Mouse (Mus musculus) G1E-ER4 (cell line): Measurements from ENCODE around the gene Srms. TPM values are rescaled to one million over a fixed set of nuclear protein-coding genes. Genes with fewer than 3 reads are reported as not detected.

Experiments used
- GATA1 ChIP-seq: IDR thresholded peaks from one replicate; pipeline ENCODE4 v1.8.0; 2012; ENCODE audit warnings: low read length, inconsistent platforms
- polyA plus RNA-seq: library from polyadenylated mRNA; stranded (reverse); fragments of >175 nt; gene quantifications from 2 replicates; pipeline ENCODE4 v1.2.3, GENCODE M21; 2012

Gene Srms
- polyA plus RNA-seq, 1 experiment: not detected

DNA sequence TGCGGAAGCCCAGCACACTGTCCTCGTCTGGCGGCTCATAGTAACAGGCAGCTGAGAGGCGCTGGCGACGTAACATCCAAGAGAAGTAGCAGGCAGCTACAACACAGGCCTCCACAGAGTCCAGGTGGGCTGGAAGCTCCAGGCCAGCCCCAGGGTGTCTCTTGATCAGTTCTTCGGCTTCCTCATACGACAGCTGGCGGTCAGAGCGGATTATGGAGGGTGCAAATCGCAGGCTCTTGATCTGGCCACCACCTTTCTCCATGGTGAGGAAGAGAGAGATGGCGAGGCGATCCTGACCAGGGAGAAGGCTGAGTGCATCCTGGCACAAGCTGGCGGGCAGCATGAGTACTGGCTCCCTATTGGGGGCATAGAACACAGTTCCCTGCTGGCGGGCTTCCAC lies 20.5 kb upstream of the Srms start:
- no peak for TF ChIP-seq GATA1

DNA sequence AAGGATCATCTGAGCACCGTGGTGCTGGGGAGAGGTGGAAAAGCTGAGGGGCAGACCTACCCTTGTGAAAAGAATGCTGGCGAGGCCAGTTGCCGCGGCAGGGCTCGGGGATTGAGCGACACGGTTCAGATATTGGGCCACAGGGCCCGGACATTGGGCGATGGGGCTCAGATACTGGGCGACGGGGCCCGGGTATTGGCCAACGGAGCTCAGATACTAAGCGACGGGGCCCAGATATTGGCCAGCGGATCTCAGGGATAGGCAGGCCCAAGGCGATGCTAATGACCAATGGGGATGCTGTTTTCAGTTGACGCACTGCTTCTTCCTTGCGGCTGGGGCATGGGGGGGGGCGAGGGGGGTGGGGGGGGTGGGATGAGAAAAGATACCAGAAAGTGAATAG lies 18.2 kb upstream of the Srms start:
- TF ChIP-seq GATA1: no peak

DNA sequence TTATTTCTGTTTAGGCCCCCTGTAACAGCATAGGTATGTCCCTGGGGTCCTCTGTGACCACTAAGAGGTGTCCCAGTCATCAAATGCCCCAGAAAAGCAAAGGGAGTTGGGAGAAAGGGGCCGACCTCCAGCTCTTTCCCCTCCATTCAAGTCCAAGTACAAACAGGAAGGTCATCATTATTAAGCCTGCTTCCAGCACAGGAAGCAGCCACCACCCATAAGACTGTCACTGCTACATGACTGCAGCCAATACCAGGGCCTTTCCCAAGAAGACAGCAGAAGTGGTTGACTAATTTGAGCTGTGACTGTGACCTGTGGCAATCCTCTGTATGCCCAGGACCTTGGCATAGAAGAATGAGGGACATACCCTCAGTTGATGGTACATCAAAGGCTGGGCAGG lies 15.3 kb upstream of the Srms start:
- TF ChIP-seq GATA1: no peak

DNA sequence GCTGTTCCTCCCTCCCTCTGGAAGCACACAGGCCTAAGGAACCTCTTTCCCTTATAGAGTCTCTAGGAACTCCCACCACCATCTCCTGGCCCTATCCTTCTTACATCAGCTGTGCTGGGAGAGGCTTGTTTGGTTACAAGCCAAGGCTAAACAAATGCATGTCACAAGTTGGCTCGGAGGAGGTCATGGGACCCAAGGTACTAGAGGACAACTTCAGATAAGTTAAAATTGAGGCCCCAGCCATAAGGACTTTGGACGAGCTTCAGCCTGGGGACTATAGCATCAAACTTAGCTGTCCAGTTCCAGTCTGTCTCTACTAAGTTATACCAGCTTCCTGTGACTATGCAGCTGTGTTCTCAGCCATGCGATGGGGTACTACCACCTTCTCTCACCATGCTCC lies 14.1 kb upstream of the Srms start:
- TF ChIP-seq GATA1: no peak

DNA sequence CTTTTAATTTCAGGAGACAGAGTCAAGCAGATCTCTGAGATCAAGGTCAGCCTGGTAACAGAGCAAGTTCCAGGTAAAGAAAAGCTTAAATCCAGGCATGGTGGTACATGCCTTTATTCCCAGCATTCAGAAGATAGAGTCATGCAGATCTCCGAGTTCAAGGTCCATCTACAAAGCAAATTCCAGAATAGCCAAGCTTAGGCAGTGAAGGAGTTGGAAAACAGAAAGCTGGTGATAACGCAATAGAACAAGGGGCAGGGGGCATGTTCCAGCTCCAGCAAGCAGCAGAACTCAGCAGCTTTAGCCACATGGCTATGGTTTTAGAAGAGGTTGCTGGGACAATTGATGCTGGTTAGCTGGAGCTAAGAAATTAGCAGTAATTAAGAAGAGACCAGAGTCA lies 12.0 kb upstream of the Srms start:
- no peak for TF ChIP-seq GATA1

DNA sequence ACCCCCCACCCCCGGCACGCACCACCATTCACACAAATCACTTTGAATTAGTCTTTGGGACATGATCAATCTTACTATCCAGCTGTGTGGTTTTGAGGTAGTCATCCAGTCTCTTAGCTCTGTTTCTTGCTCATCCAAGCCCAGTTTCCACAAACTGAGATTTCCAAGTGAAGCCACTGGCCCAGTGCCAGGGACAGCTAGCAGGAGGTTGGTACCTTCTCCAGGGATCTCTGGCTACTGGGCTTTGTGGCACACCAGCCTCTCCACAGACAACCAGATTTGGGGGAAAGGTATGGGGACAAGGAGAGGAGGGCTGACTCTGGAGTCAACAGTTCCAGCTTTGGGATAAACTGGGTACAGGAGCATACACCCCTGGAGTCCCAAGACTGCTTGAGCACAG lies 7.4 kb upstream of the Srms start:
- no peak for TF ChIP-seq GATA1

DNA sequence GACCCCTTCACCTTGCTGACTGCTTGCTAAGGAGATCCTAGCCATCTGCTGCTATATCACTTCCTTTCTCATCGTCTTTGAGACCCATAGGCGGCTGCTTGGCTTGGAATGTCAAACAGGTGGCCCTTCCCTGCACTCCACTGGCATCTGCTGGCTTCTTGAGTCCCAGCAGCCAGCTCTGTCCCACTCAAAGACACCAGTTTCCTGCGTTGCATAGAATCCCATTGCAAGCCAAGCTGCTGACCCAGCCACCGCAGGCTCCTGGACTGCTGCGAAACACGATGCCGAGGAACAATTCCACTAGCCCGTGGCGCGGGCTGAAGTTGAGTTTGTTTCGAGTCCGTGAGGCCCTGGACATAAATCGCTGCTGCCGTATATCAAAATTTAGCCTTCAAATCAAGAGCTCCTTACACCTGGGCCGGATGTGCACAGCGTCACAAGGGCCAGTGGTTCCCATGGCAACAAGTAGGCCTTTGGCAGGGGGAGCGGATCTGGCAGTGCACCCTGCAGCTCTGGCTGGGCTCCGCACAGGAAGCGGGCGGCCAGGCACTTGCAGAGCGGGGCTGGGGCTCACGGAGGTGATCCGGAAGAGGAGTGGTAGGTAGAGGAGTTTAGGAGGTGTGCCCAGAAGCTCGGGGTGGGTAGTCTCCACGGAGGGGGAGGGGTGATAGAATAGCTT lies 6.7 kb upstream of the Srms start, which contains the start of gene Fndc11:
Gene Fndc11, plus strand, starts transcription at position 476 of the 679 bp plus-strand sequence.
- TF ChIP-seq GATA1: no peak

DNA sequence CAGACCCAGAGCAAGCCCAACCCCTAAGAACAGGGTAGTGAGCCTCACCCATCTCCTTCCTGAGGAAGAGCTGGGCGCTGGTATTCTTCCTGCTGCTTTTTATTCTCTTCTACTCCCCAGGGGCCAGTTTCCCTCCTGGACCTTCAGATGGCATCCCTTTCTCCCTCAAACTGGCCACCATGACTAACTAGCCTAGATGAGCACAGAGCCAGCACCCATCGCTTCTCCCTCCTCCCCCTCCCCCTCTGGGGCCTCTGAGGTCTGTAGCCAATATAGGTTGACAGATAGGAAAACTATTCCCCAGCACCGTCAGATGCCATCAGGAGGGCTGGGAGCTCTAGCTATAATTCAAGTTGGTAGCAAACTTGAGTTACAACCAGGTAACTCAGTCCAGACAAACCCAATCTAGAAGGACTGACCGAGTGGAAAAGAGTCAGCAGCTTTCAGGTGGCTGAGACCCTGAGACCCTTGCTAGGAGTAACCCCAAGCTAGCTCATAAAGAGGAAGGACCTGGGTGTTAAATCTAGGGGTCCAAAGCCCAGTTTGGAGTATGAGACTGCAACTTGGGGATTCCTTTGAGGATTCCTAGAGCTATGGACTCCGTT lies 6.0 kb upstream of the Srms start:
- TF ChIP-seq GATA1: no peak

DNA sequence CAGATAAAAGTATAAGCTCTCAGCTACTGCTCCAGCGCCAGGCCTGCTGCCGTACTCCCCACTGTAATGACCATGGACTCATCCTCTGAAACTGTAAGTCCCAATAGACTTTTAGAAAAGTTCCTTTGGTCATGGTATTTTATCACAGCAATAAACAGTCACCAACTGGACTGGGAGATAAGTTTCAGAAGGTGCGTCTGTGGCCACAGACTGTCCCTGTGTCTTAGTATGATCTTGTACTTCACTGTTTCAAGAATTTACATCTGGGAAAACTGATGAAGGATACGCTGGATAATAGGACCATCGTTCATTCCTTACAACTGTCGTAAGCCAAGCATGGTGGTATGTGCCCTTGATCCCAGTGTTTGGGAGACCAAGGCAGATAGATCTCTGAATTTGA lies 3.1 kb upstream of the Srms start:
- no peak for TF ChIP-seq GATA1

DNA sequence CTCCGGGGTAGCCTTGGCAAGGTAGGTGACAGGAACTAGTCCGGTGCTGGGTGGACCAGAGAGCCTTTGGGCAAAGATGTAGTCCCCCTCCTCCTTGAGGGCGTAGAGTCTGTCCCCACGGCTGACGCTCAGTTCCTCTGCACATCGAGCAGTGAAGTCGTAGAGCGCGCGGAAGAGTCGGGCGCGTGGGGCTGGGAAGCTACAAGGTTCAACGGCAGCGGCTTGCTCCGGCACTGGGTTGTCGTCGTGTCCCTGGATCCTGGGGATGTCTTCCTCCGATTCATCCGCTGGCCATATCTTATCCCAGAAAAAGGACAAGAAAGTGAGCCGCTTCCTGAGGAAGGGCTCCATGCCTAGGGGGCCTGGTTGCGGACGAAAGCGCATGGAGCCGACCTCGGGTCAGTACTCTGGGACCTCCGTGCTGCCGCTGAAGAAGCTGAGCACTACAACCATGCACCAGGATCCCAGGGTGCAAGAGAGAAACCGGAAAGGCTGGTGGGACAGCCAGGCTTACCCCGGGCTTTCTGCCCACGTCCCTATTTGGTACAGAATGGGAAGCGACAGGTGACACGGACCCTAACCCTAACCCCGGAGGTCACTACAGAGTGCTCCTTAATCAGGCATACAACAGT lies 480 bp downstream of the Srms start:
- TF ChIP-seq GATA1: no peak

DNA sequence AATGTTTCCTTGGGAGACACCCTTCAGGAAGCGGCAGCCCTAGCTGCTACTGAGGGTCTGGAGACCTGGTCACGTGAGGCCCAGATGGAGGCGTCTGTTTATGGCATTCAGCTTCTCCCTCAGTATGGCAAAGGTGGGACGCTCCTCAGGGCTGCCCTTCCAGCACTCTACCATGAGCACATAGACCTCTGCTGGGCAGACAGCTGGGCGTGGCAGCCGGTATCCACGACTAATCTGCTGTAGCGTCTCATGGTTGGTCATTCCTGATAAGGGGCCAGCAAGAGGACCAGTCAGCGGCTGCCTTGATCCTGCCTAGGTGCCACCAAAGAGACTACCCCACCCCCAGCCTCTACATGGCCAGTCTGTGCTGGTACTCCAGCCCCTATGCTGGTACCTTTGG lies 6.9 kb downstream of the Srms start:
- no peak for TF ChIP-seq GATA1

DNA sequence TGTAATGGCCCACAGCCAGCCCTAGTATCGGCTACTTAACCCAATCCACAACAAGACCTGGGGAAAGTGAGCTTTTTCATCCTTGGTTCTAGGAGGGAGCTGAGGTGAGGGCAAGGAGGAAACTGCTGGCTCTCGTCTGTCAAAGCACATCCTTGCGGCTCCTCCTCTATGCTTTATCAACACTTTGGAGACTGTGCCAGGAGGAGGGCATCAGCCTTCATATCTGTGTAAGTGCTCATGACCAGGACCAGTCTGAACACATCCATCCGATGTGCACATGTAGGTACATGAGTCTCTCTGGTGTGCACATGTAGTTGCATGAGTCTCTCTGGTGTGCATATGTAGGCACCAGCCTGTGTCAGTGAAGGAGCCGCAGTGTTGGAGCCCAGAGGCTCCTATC lies 7.3 kb downstream of the Srms start:
- TF ChIP-seq GATA1: no peak

DNA sequence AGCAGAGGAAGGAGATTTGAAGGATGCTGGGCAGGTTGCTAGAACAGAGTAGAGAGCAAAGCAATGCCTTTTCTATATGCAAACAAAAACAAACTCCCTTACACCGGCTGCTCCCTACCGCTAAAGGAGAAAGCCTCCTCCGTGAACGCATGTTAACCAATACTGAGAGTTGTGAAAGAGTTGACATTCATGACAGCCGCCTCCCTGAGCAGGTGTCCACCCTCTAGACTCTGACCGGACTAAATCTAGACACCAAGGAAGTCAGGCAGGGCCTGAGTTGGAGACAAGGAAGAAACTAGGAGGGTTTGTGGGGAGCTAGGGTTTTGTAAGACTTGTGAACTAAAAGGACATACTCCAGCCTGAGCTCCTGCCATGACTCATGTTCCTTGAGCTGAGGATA lies 10.1 kb downstream of the Srms start:
- no peak for TF ChIP-seq GATA1

DNA sequence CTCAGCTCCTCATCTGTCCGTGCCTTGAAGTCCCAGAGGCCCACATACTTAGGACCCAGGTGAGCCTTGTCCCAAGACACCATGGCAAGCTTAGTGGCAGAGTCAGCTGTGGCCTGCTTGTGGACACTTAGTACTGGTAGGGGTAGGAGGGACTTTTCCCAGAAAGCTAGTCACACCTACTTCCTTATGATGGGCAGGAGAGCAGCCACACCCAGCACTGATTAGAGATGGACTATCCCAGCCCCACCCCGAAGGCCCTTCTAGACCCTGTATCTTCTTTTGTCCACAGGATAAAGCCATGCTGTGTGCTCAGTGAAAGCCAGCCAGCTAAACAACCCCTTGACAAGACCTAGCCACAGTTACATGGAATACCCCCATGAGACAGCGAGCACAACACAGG lies 10.6 kb downstream of the Srms start, which contains the start of gene Ptk6:
Gene Ptk6, minus strand, starts transcription at position 368 of the 400 bp plus-strand sequence.
- TF ChIP-seq GATA1: no peak

DNA sequence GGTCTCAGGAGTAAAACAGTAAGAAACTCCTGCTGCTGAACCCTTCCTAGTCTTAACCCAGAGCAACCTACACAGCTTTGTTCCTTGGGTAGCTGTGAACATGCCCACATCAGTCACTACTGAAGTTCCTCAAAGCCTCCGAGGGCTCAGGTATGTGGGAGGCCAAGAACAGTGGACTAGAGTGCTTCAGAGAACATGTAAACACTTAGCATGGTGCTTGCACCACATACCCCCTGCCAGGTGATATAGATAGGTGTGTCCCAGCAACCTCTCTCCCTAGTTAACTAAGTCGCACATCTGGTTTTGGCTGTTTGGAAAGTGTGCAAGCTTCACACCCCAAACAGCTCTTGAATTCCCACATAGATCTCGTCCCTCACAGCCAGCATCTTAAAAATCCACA lies 11.4 kb downstream of the Srms start:
- TF ChIP-seq GATA1: no peak

DNA sequence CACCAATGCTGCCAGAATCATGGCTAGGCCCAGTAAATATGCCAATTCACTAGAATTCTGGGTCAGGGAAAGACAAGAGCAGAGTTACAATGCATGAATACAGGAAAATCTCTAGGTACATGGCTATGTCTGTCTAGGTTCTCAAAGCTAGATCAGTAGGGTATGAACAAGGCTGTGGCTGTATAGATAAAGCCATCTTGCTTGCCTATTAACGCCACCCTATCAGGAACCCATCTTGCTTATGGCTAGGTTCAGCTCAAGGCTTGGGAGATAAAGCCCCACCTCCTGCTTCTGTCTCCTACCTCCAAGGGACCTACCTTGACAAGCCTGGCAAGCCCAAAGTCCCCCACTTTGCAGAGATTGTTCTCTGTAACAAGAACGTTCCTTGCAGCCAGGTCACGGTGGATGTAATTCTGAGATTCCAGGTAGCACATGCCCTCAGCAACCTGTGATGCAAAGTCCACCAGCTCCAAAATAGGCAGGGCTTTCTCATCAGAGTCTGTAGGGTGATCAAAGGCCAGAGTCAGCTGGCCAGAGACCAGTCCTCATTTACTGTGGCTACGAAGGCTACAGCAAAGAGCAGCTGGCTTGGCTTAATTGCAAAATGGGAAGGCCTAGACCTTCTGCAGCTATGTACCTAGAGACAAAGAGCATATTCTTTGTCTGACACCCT lies 16.2 kb downstream of the Srms start:
- no peak for TF ChIP-seq GATA1
